Mouse (Mus musculus): Measurements from ENCODE around the gene Ttc32. TPM values are rescaled to one million over a fixed set of nuclear protein-coding genes. Genes with fewer than 3 reads are reported as not detected.

Ttc32 gene
- polyA plus RNA-seq (2012; rRNA removed; ENCODE audit: low replicate concordance): 6.8 and 10.7 TPM in 2 replicates

DNA sequence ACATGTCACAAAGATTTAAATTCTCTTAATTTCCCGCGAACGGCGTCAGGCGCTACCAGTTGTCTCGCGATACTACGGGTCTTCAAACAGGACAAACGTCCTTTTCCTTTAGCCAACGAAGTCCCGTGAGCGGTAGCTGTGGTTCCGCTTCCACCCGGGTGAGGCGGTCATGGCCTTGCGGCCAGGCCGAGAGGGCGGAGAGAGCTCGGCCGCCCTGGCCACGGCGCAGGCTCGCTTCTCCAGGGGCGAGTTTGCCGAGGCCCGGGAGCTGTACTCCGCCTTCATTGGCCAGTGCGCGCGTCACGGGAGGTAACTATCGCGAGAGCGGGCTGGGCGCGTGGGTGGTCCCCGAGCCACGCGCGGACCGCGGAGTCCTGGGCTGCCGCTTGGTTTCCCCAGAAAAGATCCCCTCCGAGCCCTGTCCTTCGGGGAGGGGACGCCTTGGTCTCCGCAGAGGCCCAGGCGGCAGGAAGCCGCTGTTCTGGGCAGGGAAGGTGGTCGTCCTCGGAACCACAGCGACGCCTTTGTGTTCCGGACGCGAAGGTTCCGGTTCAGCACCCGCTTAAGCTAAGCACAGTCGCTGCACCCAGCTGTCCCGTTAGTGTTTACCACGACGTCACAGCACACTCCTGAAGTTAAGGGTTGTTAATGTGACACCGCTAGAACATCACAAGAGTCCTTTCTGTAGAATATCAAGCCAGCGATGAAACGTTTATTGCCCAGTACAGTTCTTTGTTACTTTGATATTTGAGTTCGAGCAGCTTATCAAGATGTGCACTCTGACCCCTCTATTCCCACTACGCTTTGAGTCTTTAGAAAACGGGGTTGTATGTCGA is at the start of gene Ttc32:
Gene Ttc32 (plus strand): TSS at position 110 of the 836 bp plus-strand sequence.

Other genes starting within 250 kb of the Ttc32 start
- gene Laptm4a, start 108.3 kb upstream of the Ttc32 start, polyA plus RNA-seq (2012; rRNA removed; ENCODE audit: low replicate concordance): 237 and 414 TPM in 2 replicates
- not detected in 2 replicates for gene Matn3, start 82.1 kb upstream of the Ttc32 start, polyA plus RNA-seq (2012; rRNA removed; ENCODE audit: low replicate concordance)
- 0.86 and 2.7 TPM in 2 replicates for gene Wdr35, start 56.1 kb upstream of the Ttc32 start, polyA plus RNA-seq (2012; rRNA removed; ENCODE audit: low replicate concordance)

Data from mammary gland, adult 2 months (tissue).